Mouse (Mus musculus): Measurements from ENCODE around the gene Prss53. TPM values are rescaled to one million over a fixed set of nuclear protein-coding genes. Genes with fewer than 3 reads are reported as not detected.

The Prss53 gene
- 1.2 and 1.3 TPM in 2 replicates for polyA plus RNA-seq (2015; fragmentation: Nextera tagmentation; extraction: Ambion mirVana)

GRCm38 (mm10) chr7:127890798-127891197, at the start of gene Prss53:
Gene Prss53, minus strand, starts transcription at chr7:127890970.
- no peaks in the 10 kb centered on the region for H3K9me3 ChIP-seq

GRCm38 (mm10) chr7:127936216-127936884, 45.6 kb upstream of the Prss53 start:
- H3K27me3 ChIP-seq (replicated peaks) = no peaks in the 10 kb centered on the region
- 55% methylated on average over 18 of the region's 18 CpGs for WGBS
- peak overlapping the region; percentile 68 for H3K4me3 ChIP-seq
- H3K27ac ChIP-seq = peak overlapping the region; percentile 84
- H3K9me3 ChIP-seq = no peaks in the 10 kb centered on the region
- H3K9ac ChIP-seq = peak overlapping the region; percentile 74
- H3K36me3 ChIP-seq (replicated peaks) = no peaks in the 10 kb centered on the region
- peaks cover 17% of the 10 kb centered on the region for H3K4me1 ChIP-seq
- peak overlapping the region; percentile 73 for H3K4me2 ChIP-seq
- peak; percentile 1; the same call in 1 of the 2 replicates for ATAC-seq (replicated peaks)

More at GRCm38 (mm10) chr7:127890798-127891197, at the start of gene Prss53:
- Histone ChIP-seq H3K27ac (no peak within 1 kb of the TSS), H3K9ac (no peak within 1 kb of the TSS), H3K4me3 (no peak within 1 kb of the TSS), H3K4me1 (peaks cover 11% of the 10 kb centered on the region), H3K4me2 (no peak within 1 kb of the TSS), H3K27me3 (replicated peaks) (no peaks in the 10 kb centered on the region), H3K36me3 (replicated peaks) (peaks cover 30% of the 10 kb centered on the region)
- 47% methylated on average over 4 of the region's 4 CpGs for WGBS
- no peak for ATAC-seq (replicated peaks)

- peak; percentile 80 for ATAC-seq (replicated peaks)
- Histone ChIP-seq H3K36me3 (replicated peaks) (no peaks in the 10 kb centered on the region), H3K9ac (peak overlapping the region; percentile 74)
Observed at GRCm38 (mm10) chr7:127935748-127936159, 45.0 kb upstream of the Prss53 start.

GRCm38 (mm10) chr7:127935028-127935722, 44.4 kb upstream of the Prss53 start:
- H3K27ac ChIP-seq = peak overlapping the region; percentile 84
- H3K4me1 ChIP-seq = peaks cover 17% of the 10 kb centered on the region
- H3K9me3 ChIP-seq = no peaks in the 10 kb centered on the region
- 5% methylated on average over 32 of the region's 32 CpGs for WGBS
- H3K9ac ChIP-seq = peak overlapping the region; percentile 74
- no peaks in the 10 kb centered on the region for H3K36me3 ChIP-seq (replicated peaks)
- ATAC-seq (replicated peaks) = peak; percentile 96
- peak overlapping the region; percentile 73 for H3K4me2 ChIP-seq
- H3K27me3 ChIP-seq (replicated peaks) = peaks cover 6% of the 10 kb centered on the region; the same call in 1 of the 2 replicates
- H3K4me3 ChIP-seq = peak overlapping the region; percentile 68

More at GRCm38 (mm10) chr7:127935748-127936159, 45.0 kb upstream of the Prss53 start:
- H3K9me3 ChIP-seq = no peaks in the 10 kb centered on the region
- H3K27me3 ChIP-seq (replicated peaks) = no peaks in the 10 kb centered on the region
- peak overlapping the region; percentile 68 for H3K4me3 ChIP-seq
- H3K27ac ChIP-seq = peak overlapping the region; percentile 84
- WGBS = 0% methylated on average over 38 of the region's 38 CpGs
- H3K4me1 ChIP-seq = peaks cover 17% of the 10 kb centered on the region
- H3K4me2 ChIP-seq = peak overlapping the region; percentile 73

GRCm38 (mm10) chr7:127934075-127934474, 43.3 kb upstream of the Prss53 start:
- H3K27ac ChIP-seq = no peak overlapping the region
- peaks cover 15% of the 10 kb centered on the region for H3K27me3 ChIP-seq (replicated peaks)
- ATAC-seq (replicated peaks) = no peak
- H3K4me3 ChIP-seq = no peak overlapping the region
- 95% methylated on average over 5 of the region's 5 CpGs for WGBS
- peaks cover 17% of the 10 kb centered on the region for H3K4me1 ChIP-seq
- no peaks in the 10 kb centered on the region for H3K9me3 ChIP-seq
- no peaks in the 10 kb centered on the region for H3K36me3 ChIP-seq (replicated peaks)
- no peak overlapping the region for H3K9ac ChIP-seq
- H3K4me2 ChIP-seq = no peak overlapping the region

- H3K4me3 ChIP-seq = no peak overlapping the region
- no peak overlapping the region for H3K9ac ChIP-seq
- H3K9me3 ChIP-seq = no peaks in the 10 kb centered on the region
- ATAC-seq (replicated peaks) = no peak
- no peaks in the 10 kb centered on the region for H3K36me3 ChIP-seq (replicated peaks)
- H3K27ac ChIP-seq = no peak overlapping the region
- H3K27me3 ChIP-seq (replicated peaks) = peaks cover 28% of the 10 kb centered on the region
- peaks cover 17% of the 10 kb centered on the region for H3K4me1 ChIP-seq
- H3K4me2 ChIP-seq = no peak overlapping the region
- 14% methylated on average over 13 of the region's 13 CpGs for WGBS
Observed at GRCm38 (mm10) chr7:127932273-127933031, 41.7 kb upstream of the Prss53 start.

GRCm38 (mm10) chr7:127931351-127932135, 40.8 kb upstream of the Prss53 start:
- Histone ChIP-seq H3K36me3 (replicated peaks) (no peaks in the 10 kb centered on the region), H3K27ac (no peak overlapping the region), H3K4me1 (peaks cover 15% of the 10 kb centered on the region), H3K9me3 (no peaks in the 10 kb centered on the region), H3K4me3 (no peak overlapping the region), H3K9ac (no peak overlapping the region), H3K4me2 (no peak overlapping the region), H3K27me3 (replicated peaks) (peaks cover 28% of the 10 kb centered on the region)
- ATAC-seq (replicated peaks) = no peak
- WGBS = 40% methylated on average over 13 of the region's 13 CpGs

GRCm38 (mm10) chr7:127930636-127931035, 39.9 kb upstream of the Prss53 start:
- no peak for ATAC-seq (replicated peaks)
- no peak overlapping the region for H3K9ac ChIP-seq
- H3K36me3 ChIP-seq (replicated peaks) = peaks cover 5% of the 10 kb centered on the region
- H3K27me3 ChIP-seq (replicated peaks) = peaks cover 28% of the 10 kb centered on the region
- no peak overlapping the region for H3K27ac ChIP-seq
- H3K9me3 ChIP-seq = no peaks in the 10 kb centered on the region
- 85% methylated on average over 5 of the region's 5 CpGs for WGBS
- H3K4me1 ChIP-seq = peaks cover 9% of the 10 kb centered on the region
- H3K4me3 ChIP-seq = no peak overlapping the region
- no peak overlapping the region for H3K4me2 ChIP-seq

GRCm38 (mm10) chr7:127929923-127930322, 39.2 kb upstream of the Prss53 start, which contains the start of gene Prss8:
Gene Prss8, minus strand, starts transcription at chr7:127930104.
- Histone ChIP-seq H3K36me3 (replicated peaks) (peaks cover 12% of the 10 kb centered on the region), H3K4me3 (no peak within 1 kb of the TSS), H3K9me3 (no peaks in the 10 kb centered on the region), H3K4me1 (peaks cover 7% of the 10 kb centered on the region), H3K9ac (no peak within 1 kb of the TSS), H3K27ac (no peak within 1 kb of the TSS), H3K27me3 (replicated peaks) (peaks cover 28% of the 10 kb centered on the region), H3K4me2 (no peak within 1 kb of the TSS)
- no peak for ATAC-seq (replicated peaks)
- WGBS = 7% methylated on average over 6 of the region's 6 CpGs

GRCm38 (mm10) chr7:127928596-127928995, 37.8 kb upstream of the Prss53 start:
- Histone ChIP-seq H3K27ac (no peak overlapping the region), H3K4me2 (no peak overlapping the region), H3K36me3 (replicated peaks) (peaks cover 20% of the 10 kb centered on the region), H3K9me3 (no peaks in the 10 kb centered on the region), H3K9ac (no peak overlapping the region), H3K4me1 (no peaks in the 10 kb centered on the region), H3K27me3 (replicated peaks) (peaks cover 28% of the 10 kb centered on the region), H3K4me3 (no peak overlapping the region)
- 56% methylated on average over 5 of the region's 5 CpGs for WGBS
- no peak for ATAC-seq (replicated peaks)

GRCm38 (mm10) chr7:127927726-127928125, 37.0 kb upstream of the Prss53 start:
- ATAC-seq (replicated peaks) = no peak
- Histone ChIP-seq H3K36me3 (replicated peaks) (peaks cover 23% of the 10 kb centered on the region), H3K4me3 (no peak overlapping the region), H3K27me3 (replicated peaks) (peaks cover 28% of the 10 kb centered on the region), H3K4me1 (no peaks in the 10 kb centered on the region), H3K27ac (no peak overlapping the region), H3K4me2 (no peak overlapping the region), H3K9me3 (no peaks in the 10 kb centered on the region), H3K9ac (no peak overlapping the region)
- 84% methylated on average over 11 of the region's 11 CpGs for WGBS
